In the genomic region with DNA sequence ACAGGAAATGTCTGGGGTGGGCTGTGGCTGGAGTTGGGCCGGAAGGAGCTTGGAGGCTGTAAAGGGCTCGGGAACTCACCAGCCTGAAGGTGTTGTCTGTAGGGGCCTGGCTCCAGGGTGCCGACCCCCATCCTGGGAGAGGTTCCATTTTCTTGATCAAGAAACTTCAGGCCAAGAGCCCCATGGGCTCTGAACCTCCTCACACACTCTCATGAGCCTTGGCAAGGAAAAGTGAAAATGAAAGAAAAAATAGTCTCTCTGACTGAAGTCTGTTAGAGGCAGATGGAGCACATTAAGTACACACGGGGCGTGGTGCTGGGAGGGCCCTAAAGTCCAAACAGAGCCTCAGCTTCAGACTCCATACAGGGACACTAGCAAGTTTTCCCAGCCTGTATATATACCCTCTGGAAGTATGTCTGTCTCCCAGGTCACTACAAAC, we compare ENCODE assay signal across 9 mouse cellular contexts. TPM values are rescaled to one million over a fixed set of nuclear protein-coding genes. Genes with fewer than 3 reads are reported as not detected.
DNase-seq lines count a peak whose midpoint lies in the region; ATAC-seq and TF ChIP-seq lines count a peak whose summit lies in the region.
"Had no signal": no experiment of that assay in that cellular context is flagged by ENCODE, and none has a peak within 500 bp of the region (broad histone marks: within the 10 kb centered on the region; RNA-seq: fewer than 3 reads in every experiment).

No protein-coding gene starts in this region.

- peaks cover 8% of the 10 kb centered on the region; the same call in 1 of the 2 replicates for H3K4me1 ChIP-seq in hindbrain, embryonic 12.5 days
- H3K4me1 ChIP-seq in hindbrain, postnatal 0 days (ENCODE audit: insufficient read depth, low read length): no peaks in the 10 kb centered on the region
- 0 out of 2 replicates have a peak, but pooled peaks cover 8% of the 10 kb centered on the region for H3K4me1 ChIP-seq in intestine, postnatal 0 days (replicated peaks; ENCODE audit: control insufficient read depth, insufficient read depth, low read length)
- no peaks in the 10 kb centered on the region for H3K4me1 ChIP-seq in midbrain, embryonic 15.5 days

- no peak for ATAC-seq in hindbrain, embryonic 12.5 days (ENCODE audit: low FRiP score)
- ATAC-seq in hindbrain, postnatal 0 days: no peak
- ATAC-seq in intestine, postnatal 0 days: peak; percentile 79
- no peak for ATAC-seq in midbrain, embryonic 15.5 days (replicated peaks)

- H3K36me3 ChIP-seq in hindbrain, embryonic 12.5 days: no peaks in the 10 kb centered on the region
- no peaks in the 10 kb centered on the region for H3K36me3 ChIP-seq in hindbrain, postnatal 0 days (ENCODE audit: insufficient read depth, low read length)
- peaks cover 18% of the 10 kb centered on the region; the same call in 1 of the 2 replicates for H3K36me3 ChIP-seq in intestine, postnatal 0 days (ENCODE audit: control insufficient read depth, insufficient read depth)
- H3K36me3 ChIP-seq in splenic B cell, adult 2 months (ENCODE audit: control insufficient read depth, insufficient read depth, low read length, poor library complexity, severe bottlenecking): no peaks in the 10 kb centered on the region; the same call in none of the 2 replicates
- H3K36me3 ChIP-seq in midbrain, embryonic 15.5 days (replicated peaks): no peaks in the 10 kb centered on the region

- no peaks in the 10 kb centered on the region for H3K27me3 ChIP-seq in hindbrain, embryonic 12.5 days
- no peaks in the 10 kb centered on the region for H3K27me3 ChIP-seq in hindbrain, postnatal 0 days (ENCODE audit: insufficient read depth, low read length)
- H3K27me3 ChIP-seq in intestine, postnatal 0 days (replicated peaks; ENCODE audit: control insufficient read depth, insufficient read depth, low read length): no peaks in the 10 kb centered on the region
- H3K27me3 ChIP-seq in splenic B cell, adult 2 months (ENCODE audit: control insufficient read depth, insufficient read depth, low read length, poor library complexity, severe bottlenecking): no peaks in the 10 kb centered on the region
- H3K27me3 ChIP-seq in midbrain, embryonic 15.5 days (replicated peaks): no peaks in the 10 kb centered on the region

- H3K27ac ChIP-seq in hindbrain, embryonic 12.5 days: 0 out of 2 replicates have a peak overlapping the region, but pooled peaks have one; percentile 5
- H3K27ac ChIP-seq in hindbrain, postnatal 0 days: no peak overlapping the region
- H3K27ac ChIP-seq in intestine, postnatal 0 days (ENCODE audit: low read depth, low read length): peak overlapping the region; percentile 78
- H3K27ac ChIP-seq in midbrain, embryonic 15.5 days: no peak overlapping the region

- no peak for TF ChIP-seq CTCF in hindbrain, postnatal 0 days (IDR thresholded peaks at IDR 0.05; ENCODE audit: low read depth)
- no peak for TF ChIP-seq CTCF in intestine, postnatal 0 days (IDR thresholded peaks at IDR 0.05; ENCODE audit: low read depth)

- H3K4me3 ChIP-seq in hindbrain, embryonic 12.5 days: no peak overlapping the region
- H3K4me3 ChIP-seq in hindbrain, postnatal 0 days (ENCODE audit: low read length): no peak overlapping the region
- H3K4me3 ChIP-seq in intestine, postnatal 0 days (ENCODE audit: low read depth, low read length): peak overlapping the region; percentile 44
- H3K4me3 ChIP-seq in midbrain, embryonic 15.5 days: no peak overlapping the region

- no peak for DNase-seq in hindbrain, postnatal 0 days (ENCODE audit: low spot score)
- peak; percentile 30 for DNase-seq in fibroblast of lung, adult 2 months (ENCODE audit: low read depth)
- peak; percentile 65 to 76 for DNase-seq in lung, adult 18-20 months
- peak; percentile 56 for DNase-seq in splenic B cell, adult 2 months (ENCODE audit: low read depth, low spot score)
- no peak for DNase-seq in c-Kit-positive CD71-positive TER-119-positive erythroid progenitor cells, embryonic 14.5 days (ENCODE audit: low spot score)

- 60% methylated on average over 5 of the region's 5 CpGs for WGBS in hindbrain, embryonic 12.5 days
- WGBS in hindbrain, postnatal 0 days: 76% methylated on average over 5 of the region's 5 CpGs
- 6% methylated on average over 5 of the region's 5 CpGs for WGBS in intestine, postnatal 0 days
- WGBS in midbrain, embryonic 15.5 days: 71% methylated on average over 5 of the region's 5 CpGs

- H3K9me3 ChIP-seq in hindbrain, embryonic 12.5 days (replicated peaks): no peaks in the 10 kb centered on the region
- H3K9me3 ChIP-seq in hindbrain, postnatal 0 days (ENCODE audit: low read length): no peaks in the 10 kb centered on the region
- no peaks in the 10 kb centered on the region for H3K9me3 ChIP-seq in intestine, postnatal 0 days (ENCODE audit: control insufficient read depth)
- H3K9me3 ChIP-seq in midbrain, embryonic 15.5 days: no peaks in the 10 kb centered on the region

- no peak overlapping the region for H3K4me2 ChIP-seq in hindbrain, embryonic 12.5 days (replicated peaks)
- H3K4me2 ChIP-seq in hindbrain, postnatal 0 days (ENCODE audit: low read depth, low read length): no peak overlapping the region
- H3K4me2 ChIP-seq in intestine, postnatal 0 days (replicated peaks; ENCODE audit: low read depth): peak overlapping the region; percentile 76
- H3K4me2 ChIP-seq in midbrain, embryonic 15.5 days: no peak overlapping the region

- H3K9ac ChIP-seq in hindbrain, embryonic 12.5 days: no peak overlapping the region
- no peak overlapping the region for H3K9ac ChIP-seq in hindbrain, postnatal 0 days (replicated peaks; ENCODE audit: low read length)
- peak overlapping the region; percentile 52 for H3K9ac ChIP-seq in intestine, postnatal 0 days (ENCODE audit: low read depth, low read length)
- H3K9ac ChIP-seq in midbrain, embryonic 15.5 days: no peak overlapping the region

RNA-seq across cellular contexts. Expression of gene Tnfrsf14, which starts 0.4 kb away (rescaled TPM):
- polyA plus RNA-seq in hindbrain, embryonic 12.5 days (2016; fragmentation: Nextera tagmentation; extraction: Ambion mirVana): 0.79 and 0.97 TPM in 2 replicates
- total RNA-seq in hindbrain, postnatal 0 days (2014; rRNA removed): 0.52 TPM in 1 of 2 replicates, not detected in the other
- 0.16 and 0.29 TPM in 2 replicates for polyA plus RNA-seq in hindbrain, postnatal 0 days (2015; fragmentation: Nextera tagmentation; extraction: Ambion mirVana)
- polyA plus RNA-seq in intestine, postnatal 0 days (2015; fragmentation: Nextera tagmentation; extraction: Ambion mirVana): 1.9 and 2.9 TPM in 2 replicates
- polyA plus RNA-seq in midbrain, embryonic 15.5 days (2015; fragmentation: Nextera tagmentation; extraction: Ambion mirVana): 0.19 and 0.28 TPM in 2 replicates
- polyA plus RNA-seq: neural tube, embryonic 14.5 days had no signal

RNA-seq across cellular contexts. Expression of gene Fam213b, which starts 29.0 kb away (rescaled TPM):
- 38.0 and 40.2 TPM in 2 replicates for polyA plus RNA-seq in hindbrain, embryonic 12.5 days (2016; fragmentation: Nextera tagmentation; extraction: Ambion mirVana)
- 33.5 and 47.3 TPM in 2 replicates for total RNA-seq in hindbrain, postnatal 0 days (2014; rRNA removed)
- 78.2 and 83.8 TPM in 2 replicates for polyA plus RNA-seq in hindbrain, postnatal 0 days (2015; fragmentation: Nextera tagmentation; extraction: Ambion mirVana)
- 66.9 and 68.5 TPM in 2 replicates for polyA plus RNA-seq in intestine, postnatal 0 days (2015; fragmentation: Nextera tagmentation; extraction: Ambion mirVana)
- polyA plus RNA-seq in midbrain, embryonic 15.5 days (2015; fragmentation: Nextera tagmentation; extraction: Ambion mirVana): 56.1 and 62.6 TPM in 2 replicates

RNA-seq across cellular contexts. Expression of gene Hes5, which starts 32.8 kb away (rescaled TPM):
- 293 and 329 TPM in 2 replicates for polyA plus RNA-seq in hindbrain, embryonic 12.5 days (2016; fragmentation: Nextera tagmentation; extraction: Ambion mirVana)
- total RNA-seq in hindbrain, postnatal 0 days (2014; rRNA removed): 149 and 177 TPM in 2 replicates
- polyA plus RNA-seq in hindbrain, postnatal 0 days (2015; fragmentation: Nextera tagmentation; extraction: Ambion mirVana): 106 and 122 TPM in 2 replicates
- 0.20 and 0.29 TPM in 2 replicates for polyA plus RNA-seq in intestine, postnatal 0 days (2015; fragmentation: Nextera tagmentation; extraction: Ambion mirVana)
- 116 and 149 TPM in 2 replicates for polyA plus RNA-seq in midbrain, embryonic 15.5 days (2015; fragmentation: Nextera tagmentation; extraction: Ambion mirVana)

RNA-seq across cellular contexts. Expression of gene Pank4, which starts 36.0 kb away (rescaled TPM):
- polyA plus RNA-seq in hindbrain, embryonic 12.5 days (2016; fragmentation: Nextera tagmentation; extraction: Ambion mirVana): 42.5 and 44.5 TPM in 2 replicates
- 34.5 and 40.9 TPM in 2 replicates for total RNA-seq in hindbrain, postnatal 0 days (2014; rRNA removed)
- 25.2 and 28.1 TPM in 2 replicates for polyA plus RNA-seq in hindbrain, postnatal 0 days (2015; fragmentation: Nextera tagmentation; extraction: Ambion mirVana)
- 10.9 and 11.5 TPM in 2 replicates for polyA plus RNA-seq in intestine, postnatal 0 days (2015; fragmentation: Nextera tagmentation; extraction: Ambion mirVana)
- polyA plus RNA-seq in midbrain, embryonic 15.5 days (2015; fragmentation: Nextera tagmentation; extraction: Ambion mirVana): 44.3 and 44.9 TPM in 2 replicates

RNA-seq across cellular contexts. Expression of gene Mmel1, which starts 58.5 kb away (rescaled TPM):
- 0.40 and 0.41 TPM in 2 replicates for polyA plus RNA-seq in hindbrain, embryonic 12.5 days (2016; fragmentation: Nextera tagmentation; extraction: Ambion mirVana)
- 1.0 and 1.6 TPM in 2 replicates for total RNA-seq in hindbrain, postnatal 0 days (2014; rRNA removed)
- 0.93 TPM in 2 replicates for polyA plus RNA-seq in hindbrain, postnatal 0 days (2015; fragmentation: Nextera tagmentation; extraction: Ambion mirVana)
- 0.22 and 0.44 TPM in 2 replicates for polyA plus RNA-seq in intestine, postnatal 0 days (2015; fragmentation: Nextera tagmentation; extraction: Ambion mirVana)
- 0.31 and 0.49 TPM in 2 replicates for polyA plus RNA-seq in midbrain, embryonic 15.5 days (2015; fragmentation: Nextera tagmentation; extraction: Ambion mirVana)

Comparison
In these comparisons a context has a peak if more than half of its experiments do, and no peak if none do; other contexts are left out.
1. H3K27ac ChIP-seq: peak in hindbrain, embryonic 12.5 days (single experiment) and intestine, postnatal 0 days (single experiment); none in hindbrain, postnatal 0 days (single experiment) and midbrain, embryonic 15.5 days (single experiment).
2. DNase-seq: peak in fibroblast of lung, adult 2 months (single experiment), lung, adult 18-20 months (2 of 2) and splenic B cell, adult 2 months (single experiment); none in hindbrain, postnatal 0 days (single experiment) and c-Kit-positive CD71-positive TER-119-positive erythroid progenitor cells, embryonic 14.5 days (single experiment).
3. RNA of gene Hes5, which starts 32.8 kb away (polyA plus RNA-seq): 293 to 329 TPM in hindbrain, embryonic 12.5 days, 116 to 149 TPM in midbrain, embryonic 15.5 days and 106 to 122 TPM in hindbrain, postnatal 0 days; 0.20 to 0.29 TPM in intestine, postnatal 0 days; every median in the first group is over 10 times any median in the second.